Mouse (Mus musculus) adrenal gland, postnatal 36 days (tissue): ENCODE measurements at regions not wholly inside any gene's neighbourhood (a gene's known extent, or its start where the extent isn't known, plus 50 kb on each side); places are given as distances from the start of the nearest gene placed in this dataset.

Source experiments
- DNase-seq, 2 experiments: peaks; one replicate each; pipeline ENCODE4 v3.0.0; 2021; ENCODE audit warnings: mixed read lengths in 1 of 2

GRCm38 (mm10) chr14:105630867-105631680 lies 265.5 kb downstream of the Spry2 start:
- no peak for DNase-seq

DNA sequence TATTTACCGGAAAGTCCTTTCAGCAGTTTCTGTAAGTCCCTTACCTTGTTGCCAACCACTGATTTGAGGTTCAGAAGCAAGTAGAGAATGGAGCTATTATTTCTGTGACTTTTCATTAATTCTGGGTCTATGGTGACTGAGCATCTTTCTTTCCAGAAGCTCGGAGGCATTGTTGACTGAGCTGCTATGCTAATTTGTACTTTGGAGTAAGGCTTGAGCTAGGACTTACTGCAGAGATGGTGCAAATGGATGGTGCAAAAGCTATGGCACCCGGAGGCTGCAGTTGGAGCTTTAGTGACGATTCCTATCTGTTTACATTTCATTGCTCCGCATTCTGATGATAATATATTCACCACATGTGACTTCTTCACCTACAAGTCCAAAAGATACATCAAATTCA lies 266.2 kb downstream of the Spry2 start:
- DNase-seq, result no peak

DNA sequence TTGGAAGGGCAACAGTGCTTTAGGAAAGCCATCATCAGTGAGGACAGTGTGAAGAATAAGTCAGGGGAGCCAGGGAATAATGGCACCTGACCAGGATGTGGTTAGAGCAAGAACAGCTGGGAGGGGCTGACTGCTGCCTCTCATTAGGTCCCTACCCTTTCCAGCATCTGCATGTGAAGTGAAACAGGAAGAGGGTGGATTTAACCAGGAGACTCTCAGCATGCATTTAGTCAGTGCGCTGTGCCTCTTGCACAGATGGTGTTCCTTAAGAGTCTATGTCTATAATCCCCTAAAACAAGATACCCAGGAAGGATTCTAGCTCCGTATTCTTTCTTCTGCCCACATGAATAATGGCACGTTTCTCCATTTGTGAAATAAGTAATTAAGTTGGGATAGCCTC lies 267.9 kb downstream of the Spry2 start:
- DNase-seq, result no peak

DNA sequence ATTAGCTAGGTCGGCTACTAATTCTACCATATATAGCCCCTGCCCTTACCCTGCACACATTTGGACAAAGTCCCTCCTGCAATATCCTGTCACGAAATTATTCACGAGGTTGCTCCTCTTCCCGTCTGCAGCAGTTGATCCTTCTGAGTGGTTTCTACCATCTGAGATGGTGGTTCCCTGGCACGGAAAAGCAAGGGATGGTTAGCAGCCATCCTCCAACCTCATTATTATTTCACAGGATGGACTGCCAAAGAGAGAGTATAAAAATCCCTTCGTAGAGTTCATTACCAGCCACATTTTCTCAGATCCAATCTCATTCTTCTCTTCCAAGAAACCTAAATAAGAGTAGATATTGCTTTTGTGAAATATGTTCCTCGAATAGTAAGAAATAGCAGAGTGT lies 272.2 kb downstream of the Spry2 start:
- no peak for DNase-seq

GRCm38 (mm10) chr14:105622166-105622565 lies 274.5 kb downstream of the Spry2 start:
- DNase-seq, result no peak

DNA sequence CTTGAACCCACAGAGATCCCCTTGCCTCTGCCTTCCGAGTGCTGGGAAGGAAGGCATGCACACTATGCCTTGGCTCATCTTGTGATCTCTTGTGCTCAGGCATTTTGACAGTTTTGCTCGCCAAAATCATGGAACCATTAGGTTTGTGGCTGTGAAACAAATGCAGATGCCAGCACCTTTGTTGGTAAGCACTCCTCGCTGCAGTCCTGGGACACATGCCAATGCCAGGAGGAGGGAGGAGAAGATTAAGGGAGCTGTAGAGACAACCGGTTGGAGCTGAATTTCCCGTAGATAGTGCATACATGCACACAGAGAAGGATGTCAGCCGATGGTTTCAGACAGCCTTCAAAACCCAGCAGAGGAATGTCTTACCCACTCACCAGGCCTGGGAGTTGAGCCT lies 275.5 kb downstream of the Spry2 start:
- no peak for DNase-seq

GRCm38 (mm10) chr14:105619449-105619848 lies 277.2 kb downstream of the Spry2 start:
- DNase-seq, result no peak

- DNase-seq, result peak; percentile 8 to 28
Observed at GRCm38 (mm10) chr14:105615766-105616165, 280.9 kb downstream of the Spry2 start.

DNA sequence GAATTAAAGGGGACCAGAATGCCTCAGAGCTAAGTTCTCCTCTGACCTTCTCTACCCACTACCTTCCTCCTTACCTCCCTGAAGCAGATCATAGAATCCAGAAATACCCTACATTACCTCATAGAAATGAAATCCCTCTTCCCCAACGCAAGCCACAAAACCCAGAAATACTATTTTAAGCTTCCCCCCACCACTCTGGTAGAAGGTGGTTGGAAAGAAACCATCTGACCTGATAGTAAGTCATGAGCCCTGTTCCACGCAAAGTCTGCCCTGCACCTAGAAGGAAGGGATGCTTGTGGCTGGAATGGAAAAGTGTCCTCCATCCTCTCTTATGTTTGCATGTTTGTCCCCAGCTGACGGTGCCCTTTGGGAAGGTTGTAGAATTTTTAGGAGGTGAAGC lies 283.8 kb downstream of the Spry2 start:
- no peak for DNase-seq

DNA sequence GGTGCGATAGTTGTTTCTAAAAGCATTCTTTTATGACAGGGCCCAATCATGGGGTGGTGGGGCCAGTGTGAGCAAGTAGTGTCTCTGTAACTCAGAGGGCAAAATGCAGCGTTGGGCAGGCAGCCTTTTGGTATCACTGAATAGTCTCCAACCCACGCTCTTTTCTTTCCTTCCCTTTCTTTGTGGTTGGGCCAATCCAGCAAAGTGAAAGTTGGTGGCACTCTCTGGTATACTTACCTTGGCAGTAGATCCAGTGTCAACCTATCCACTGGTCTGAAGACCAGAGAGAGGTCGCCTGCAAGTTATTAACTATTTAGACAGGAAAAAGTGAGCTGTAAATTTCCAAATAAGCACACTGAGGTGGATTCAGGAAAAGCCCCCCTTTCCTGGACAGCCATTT lies 287.8 kb downstream of the Spry2 start:
- DNase-seq, result no peak

GRCm38 (mm10) chr14:105606551-105606950 lies 290.1 kb downstream of the Spry2 start:
- DNase-seq, result no peak

GRCm38 (mm10) chr14:105604451-105604850 lies 292.2 kb downstream of the Spry2 start:
- no peak for DNase-seq

- no peak for DNase-seq
Observed at GRCm38 (mm10) chr14:105603047-105603461, 293.6 kb downstream of the Spry2 start.

GRCm38 (mm10) chr14:105599550-105600453 lies 296.8 kb downstream of the Spry2 start:
- no peak for DNase-seq

- no peak for DNase-seq
Observed at GRCm38 (mm10) chr14:105589751-105590150, 306.9 kb downstream of the Spry2 start.

- DNase-seq, result no peak
Observed at GRCm38 (mm10) chr14:105589261-105589660, 307.4 kb downstream of the Spry2 start.

DNA sequence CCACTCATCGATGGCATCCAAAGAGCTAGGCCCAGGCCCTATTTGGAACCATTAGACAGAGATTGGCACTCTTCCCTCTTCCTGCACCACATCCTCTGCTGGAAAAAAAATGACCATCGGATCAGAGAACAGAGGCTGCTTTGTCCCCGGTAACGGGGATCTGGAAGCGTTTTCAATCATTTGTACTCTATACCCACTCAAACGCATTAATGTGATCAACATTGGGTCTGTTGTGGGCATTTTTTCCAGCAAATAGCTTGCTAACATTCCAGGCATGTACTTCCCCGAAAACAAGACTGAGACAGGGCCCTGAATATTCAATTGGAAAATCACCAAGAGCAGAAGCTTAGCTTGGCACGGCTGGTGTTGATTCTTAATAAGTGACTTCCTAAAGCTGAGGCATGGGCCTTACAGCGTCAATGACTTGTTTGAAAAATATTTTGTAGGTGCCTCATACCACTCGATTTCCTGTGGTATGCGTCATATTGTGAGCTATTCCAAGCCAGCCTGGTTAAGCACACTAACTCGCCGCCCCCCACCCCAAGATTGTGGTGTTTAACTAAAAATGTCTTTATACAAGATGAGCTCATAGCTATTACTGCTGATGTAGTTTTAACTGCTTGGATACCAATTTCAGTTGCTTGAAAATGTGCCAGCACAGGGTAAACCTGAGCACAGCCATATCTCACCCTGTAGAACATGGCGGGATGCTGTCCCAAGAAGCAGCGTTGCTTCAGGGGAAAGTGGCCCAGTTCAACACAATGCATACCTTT lies 308.0 kb downstream of the Spry2 start:
- no peak for DNase-seq

DNA sequence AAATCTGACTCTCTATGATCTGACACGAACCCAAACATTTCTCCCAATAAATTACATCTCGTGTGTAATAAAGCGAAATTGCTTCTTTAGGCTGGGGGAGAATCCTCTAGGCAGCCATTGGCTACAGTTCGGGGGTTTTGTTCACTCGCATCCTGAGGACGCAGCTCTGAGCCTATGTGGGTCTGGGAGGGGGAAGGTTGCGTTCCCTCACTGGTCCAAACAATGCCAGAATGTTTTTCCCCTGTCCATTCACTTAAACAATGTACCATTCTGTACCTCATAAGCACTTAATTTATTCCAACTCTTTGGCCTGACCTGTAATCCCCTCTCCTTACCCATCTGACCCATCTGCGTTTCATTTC lies 308.6 kb downstream of the Spry2 start:
- no peak for DNase-seq

- DNase-seq, result no peak
Observed at GRCm38 (mm10) chr14:105584632-105585031, 312.0 kb downstream of the Spry2 start.

DNA sequence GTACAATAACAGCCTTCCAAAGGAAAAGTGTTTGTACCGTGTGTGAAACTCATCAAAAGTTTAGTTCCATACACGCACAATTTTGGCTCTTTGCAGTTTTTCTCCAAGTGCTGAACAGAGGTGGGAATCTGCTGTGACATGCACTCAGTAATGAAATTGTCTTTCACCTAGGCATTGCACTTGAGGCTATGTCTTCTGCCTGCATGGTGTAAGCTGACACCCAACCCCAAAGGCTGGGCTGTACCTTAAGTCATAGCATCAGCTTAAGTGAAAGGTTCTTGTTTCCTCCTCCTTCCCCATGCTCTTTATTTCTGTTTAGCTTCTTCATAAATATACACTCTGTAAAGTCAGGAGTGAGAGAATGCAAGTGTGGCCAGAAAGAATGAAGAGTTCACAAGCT lies 313.1 kb downstream of the Spry2 start:
- no peak for DNase-seq

GRCm38 (mm10) chr14:105576266-105576665 lies 317.9 kb downstream of the Ndfip2 start:
- DNase-seq, result no peak

DNA sequence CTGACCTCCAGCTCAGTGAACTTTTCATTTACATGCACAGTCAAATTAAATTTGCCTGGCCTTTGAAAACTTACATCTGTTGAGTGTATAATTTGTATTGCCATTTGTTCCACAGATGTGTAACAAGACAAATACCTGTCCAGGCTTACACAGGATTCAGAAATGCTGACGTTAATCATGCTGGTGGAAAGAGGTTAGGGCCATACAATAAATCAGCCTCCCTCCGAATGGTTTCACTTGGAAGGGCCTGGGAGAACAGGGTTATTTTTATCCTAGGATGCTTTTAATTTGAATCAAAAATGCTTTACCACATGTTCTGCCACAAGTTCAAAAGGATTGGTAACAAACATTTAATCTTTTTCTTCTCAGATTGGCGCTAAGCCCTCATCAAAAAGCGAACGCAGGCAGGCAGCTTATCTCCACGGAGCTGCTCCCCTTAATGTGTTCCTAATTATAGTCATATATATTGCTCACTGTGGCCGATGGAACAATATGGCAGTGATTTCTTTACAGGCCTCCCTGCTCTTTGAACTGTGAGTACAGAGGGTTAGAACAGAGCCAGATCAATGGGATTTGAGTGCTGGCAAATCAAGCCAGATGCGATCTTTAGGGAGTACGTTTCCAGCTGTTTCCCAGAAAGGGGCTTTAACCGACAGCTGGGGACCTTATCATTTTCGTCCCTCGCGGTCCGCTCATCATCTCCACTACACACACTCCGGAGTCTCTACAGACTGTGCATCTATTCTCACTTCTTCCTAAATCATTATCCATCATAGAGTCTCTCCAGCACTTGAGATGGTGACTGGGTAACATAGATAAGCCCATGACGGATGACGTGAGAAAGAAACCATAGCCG lies 313.9 kb downstream of the Ndfip2 start:
- DNase-seq, result no peak
